Mouse (Mus musculus) G1E (cell line): ENCODE data around the gene Hmbs.

Experiments used
- CTCF ChIP-seq: IDR thresholded peaks from 2 replicates; pipeline ENCODE4 v1.5.1; 2012; ENCODE audit warnings: low read depth, low read length, inconsistent platforms, mixed read lengths
- GATA1 ChIP-seq: IDR thresholded peaks from 2 replicates; pipeline ENCODE4 v1.6.1; 2012; ENCODE audit warnings: borderline replicate concordance, low read length, inconsistent platforms, mixed read lengths
- GATA2 ChIP-seq: IDR thresholded peaks from 2 replicates; pipeline ENCODE4 v1.6.1; 2012; ENCODE audit warnings: low read depth, low read length, inconsistent platforms, borderline replicate concordance
- TAL1 ChIP-seq: conservative IDR thresholded peaks from 2 replicates; pipeline ENCODE4 v1.6.1; 2012; ENCODE audit warnings: low read depth, low read length, inconsistent platforms, mixed read lengths

DNA sequence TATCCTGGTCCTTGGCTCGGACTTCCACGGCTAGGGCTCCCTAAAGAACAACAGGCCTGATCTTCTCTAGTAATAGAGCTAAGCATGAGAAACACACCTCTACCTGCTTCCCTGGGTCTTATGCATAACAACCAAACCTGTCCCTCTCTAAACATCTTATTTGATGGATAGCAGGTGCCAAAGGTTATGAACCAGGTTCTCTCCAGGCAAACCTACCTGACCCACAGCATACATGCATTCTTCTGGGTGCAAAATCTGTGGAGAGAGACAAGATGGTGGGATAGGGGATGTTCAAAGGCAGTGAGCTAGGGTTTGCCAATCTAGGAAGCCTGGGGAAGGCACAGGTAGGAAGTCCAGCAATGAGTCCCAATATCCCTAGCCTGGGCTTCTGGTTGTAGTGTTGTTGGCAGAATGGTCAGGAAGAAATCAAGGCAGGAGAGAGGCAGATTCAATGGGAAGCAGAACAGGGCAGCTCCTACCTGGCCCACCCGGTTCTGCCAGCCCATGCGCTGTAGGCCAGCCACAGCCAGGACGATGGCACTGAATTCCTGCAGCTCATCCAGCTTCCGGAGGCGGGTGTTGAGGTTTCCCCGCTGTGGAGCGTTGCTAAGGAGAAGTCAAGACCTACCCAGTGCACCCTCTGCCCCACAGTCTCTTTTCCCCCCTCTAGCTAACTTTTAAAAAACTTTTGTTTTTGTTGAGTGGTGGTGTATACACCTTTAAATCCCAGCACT lies 6.4 kb downstream of the Hmbs start:
- TF ChIP-seq CTCF (no peak), TAL1 (no peak), GATA2 (no peak), GATA1 (no peak)
